Comparison of ENCODE assay signal across 8 mouse cellular contexts in the genomic region with DNA sequence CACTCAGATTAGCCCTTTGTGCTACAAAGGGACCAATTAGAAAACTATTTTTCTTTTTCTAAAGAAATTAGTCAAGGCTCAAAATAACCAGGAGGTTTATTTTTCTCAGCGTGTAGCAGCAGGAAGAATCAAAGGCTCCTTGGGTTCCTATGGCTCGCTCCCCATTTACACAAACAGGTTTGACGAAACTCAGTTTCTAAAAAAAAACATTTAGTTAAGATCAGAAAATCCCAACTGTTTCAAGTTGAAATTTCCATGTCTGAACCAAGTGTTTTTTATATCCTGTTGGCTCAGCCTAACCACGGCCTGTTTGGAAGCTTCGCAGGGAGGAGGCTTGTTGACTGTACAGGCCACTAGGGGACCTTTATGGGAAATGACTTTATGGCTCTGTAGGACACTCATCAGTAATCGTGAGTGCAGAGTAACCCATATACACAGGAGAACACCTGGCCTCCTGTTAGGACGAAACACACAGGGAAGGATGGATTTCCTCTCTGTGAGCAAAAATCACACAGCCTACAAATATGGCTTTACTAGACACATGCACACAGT.
DNase-seq lines count a peak whose midpoint lies in the region; ATAC-seq and TF ChIP-seq lines count a peak whose summit lies in the region.

No protein-coding gene starts in this region.

- H3K9ac ChIP-seq in limb, embryonic 12.5 days (replicated peaks): no peak overlapping the region
- H3K9ac ChIP-seq in forebrain, embryonic 14.5 days (ENCODE audit: low read length): no peak overlapping the region

- H3K79me2 ChIP-seq in myocyte (ENCODE audit: control insufficient read depth, insufficient read depth): no peaks in the 10 kb centered on the region

- peaks cover 21% of the 10 kb centered on the region; the same call in 1 of the 2 replicates for H3K4me1 ChIP-seq in limb, embryonic 12.5 days (replicated peaks)
- peaks cover 11% of the 10 kb centered on the region; the same call in 1 of the 2 replicates for H3K4me1 ChIP-seq in limb, embryonic 10.5 days
- H3K4me1 ChIP-seq in forebrain, embryonic 14.5 days (ENCODE audit: control insufficient read depth, insufficient read depth, low read length): peaks cover 14% of the 10 kb centered on the region
- no peaks in the 10 kb centered on the region for H3K4me1 ChIP-seq in thymus, adult 2 months (replicated peaks; ENCODE audit: control insufficient read depth, insufficient read depth, low read length)

- H3ac ChIP-seq in myocyte (ENCODE audit: control insufficient read depth, insufficient read length): no peak overlapping the region

- peak overlapping the region; percentile 73 for H3K27ac ChIP-seq in limb, embryonic 12.5 days
- H3K27ac ChIP-seq in limb, embryonic 10.5 days: no peak overlapping the region
- H3K27ac ChIP-seq in forebrain, embryonic 14.5 days (ENCODE audit: low read depth, low read length): no peak overlapping the region
- H3K27ac ChIP-seq in thymus, adult 2 months (ENCODE audit: control insufficient read depth, insufficient read depth, low read length): no peak overlapping the region

- no peak overlapping the region for H3K4me3 ChIP-seq in limb, embryonic 12.5 days (replicated peaks)
- no peak overlapping the region for H3K4me3 ChIP-seq in limb, embryonic 10.5 days
- no peak overlapping the region for H3K4me3 ChIP-seq in forebrain, embryonic 14.5 days (ENCODE audit: low read depth, low read length)
- no peak overlapping the region for H3K4me3 ChIP-seq in myocyte
- no peak overlapping the region for H3K4me3 ChIP-seq in thymus, adult 2 months (ENCODE audit: control insufficient read depth, insufficient read depth, low read length)

- no peak for ATAC-seq in limb, embryonic 12.5 days (ENCODE audit: insufficient number of reproducible peaks, insufficient read depth, low FRiP score, low TSS enrichment, low read depth)
- ATAC-seq in forebrain, embryonic 14.5 days: peak; percentile 41; the same call in 1 of the 2 replicates

- peak; percentile 23 for DNase-seq in embryo, embryonic 11 days
- no peak for DNase-seq in embryo, embryonic 10 days (ENCODE audit: low spot score)
- DNase-seq in limb, embryonic 10.5 days (ENCODE audit: low spot score): no peak
- no peak for DNase-seq in forebrain, embryonic 14.5 days (ENCODE audit: low spot score)
- no peak for DNase-seq in thymus, adult 2 months
- no peak for DNase-seq in layer of hippocampus, adult 9-11 months

- no peak overlapping the region for H3K4me2 ChIP-seq in limb, embryonic 12.5 days
- no peak overlapping the region for H3K4me2 ChIP-seq in forebrain, embryonic 14.5 days (ENCODE audit: low read length)
- H3K4me2 ChIP-seq in myocyte (ENCODE audit: low read depth): peak overlapping the region; percentile 0

- H3K36me3 ChIP-seq in limb, embryonic 12.5 days: no peaks in the 10 kb centered on the region
- no peaks in the 10 kb centered on the region for H3K36me3 ChIP-seq in limb, embryonic 10.5 days
- no peaks in the 10 kb centered on the region for H3K36me3 ChIP-seq in forebrain, embryonic 14.5 days (ENCODE audit: control insufficient read depth, insufficient read depth, low read length)
- H3K36me3 ChIP-seq in myocyte (ENCODE audit: control insufficient read depth, insufficient read depth): no peaks in the 10 kb centered on the region
- no peaks in the 10 kb centered on the region for H3K36me3 ChIP-seq in thymus, adult 2 months (ENCODE audit: control insufficient read depth, insufficient read depth, low read length)

- TF ChIP-seq CTCF in thymus, adult 2 months (IDR thresholded peaks at IDR 0.05; ENCODE audit: borderline replicate concordance, control insufficient read depth, extremely low read depth, insufficient read depth, low read length, poor library complexity): no peak

- TF ChIP-seq POLR2A in myocyte (IDR thresholded peaks at IDR 0.05; ENCODE audit: insufficient read length, low read depth): no peak
- TF ChIP-seq POLR2A in thymus, adult 2 months (IDR thresholded peaks at IDR 0.05; ENCODE audit: control insufficient read depth, extremely low read depth, insufficient read depth, low read length, poor library complexity): no peak

- no peaks in the 10 kb centered on the region for H3K27me3 ChIP-seq in limb, embryonic 12.5 days
- H3K27me3 ChIP-seq in limb, embryonic 10.5 days (ENCODE audit: low read depth, poor library complexity, severe bottlenecking): no peaks in the 10 kb centered on the region
- H3K27me3 ChIP-seq in forebrain, embryonic 14.5 days (replicated peaks; ENCODE audit: control insufficient read depth, insufficient read depth, low read length): no peaks in the 10 kb centered on the region
- no peaks in the 10 kb centered on the region for H3K27me3 ChIP-seq in myocyte (ENCODE audit: control insufficient read depth, insufficient read depth, insufficient read length)
- no peaks in the 10 kb centered on the region for H3K27me3 ChIP-seq in thymus, adult 2 months (ENCODE audit: control insufficient read depth, insufficient read depth, low read length)

- H3K9me3 ChIP-seq in limb, embryonic 12.5 days: no peaks in the 10 kb centered on the region
- H3K9me3 ChIP-seq in limb, embryonic 10.5 days (replicated peaks): no peaks in the 10 kb centered on the region
- H3K9me3 ChIP-seq in forebrain, embryonic 14.5 days (replicated peaks; ENCODE audit: control insufficient read depth, low read length): no peaks in the 10 kb centered on the region

- WGBS in limb, embryonic 12.5 days: 30% methylated on average over 7 of the region's 7 CpGs
- WGBS in limb, embryonic 10.5 days: 66% methylated on average over 7 of the region's 7 CpGs
- WGBS in forebrain, embryonic 14.5 days: 9% methylated on average over 7 of the region's 7 CpGs
- 82% methylated on average over 7 of the region's 7 CpGs for WGBS in thymus, adult 2 months

TF ChIP-seq in myocyte, 11 proteins besides CTCF, POLR2A, EP300 and RAD21:
- TF ChIP-seq TCF12 (IDR thresholded peaks at IDR 0.05; ENCODE audit: insufficient read depth, poor library complexity, severe bottlenecking) (no peak), REST (IDR thresholded peaks at IDR 0.05; ENCODE audit: insufficient read depth, insufficient read length) (no peak), MAX (IDR thresholded peaks at IDR 0.05; ENCODE audit: low read depth) (no peak), TCF3 (IDR thresholded peaks at IDR 0.05; ENCODE audit: insufficient read length, low read depth) (no peak), POLR2AphosphoS2 (IDR thresholded peaks at IDR 0.05; ENCODE audit: insufficient read length, low read depth) (no peak), MYOG (IDR thresholded peaks at IDR 0.05; ENCODE audit: control insufficient read depth in 1 of 3, insufficient read depth in 1 of 3, insufficient read length in 2 of 3, low read depth in 2 of 3) (no peak), SRF (IDR thresholded peaks at IDR 0.05; ENCODE audit: control insufficient read depth, insufficient read length, low read depth) (no peak), CEBPB (IDR thresholded peaks at IDR 0.05; ENCODE audit: insufficient read depth, poor library complexity, severe bottlenecking) (no peak), USF1 (IDR thresholded peaks at IDR 0.05; ENCODE audit: low read depth) (no peak)
TF ChIP-seq in myocyte: peak in this region for 0.
